Mouse (Mus musculus): ENCODE data around the gene Maoa.

Gene Maoa

GRCm38 (mm10) chrX:16619034-16619929 is at the start of gene Maoa:
Maoa (plus strand) TSS chrX:16619698.
- DNase-seq (ENCODE audit: low read depth, low spot score): peak; percentile 90

GRCm38 (mm10) chrX:16618225-16619033 is 1.1 kb upstream of the Maoa start:
- DNase-seq (ENCODE audit: low read depth, low spot score): peak; percentile 85

GRCm38 (mm10) chrX:16656511-16656910 is 37.0 kb downstream of the Maoa start:
- no peak for DNase-seq (ENCODE audit: low read depth, low spot score)

- no peak for DNase-seq (ENCODE audit: low read depth, low spot score)
Measured at GRCm38 (mm10) chrX:16706094-16706493, 86.6 kb downstream of the Maoa start.

GRCm38 (mm10) chrX:16714033-16714432 is 94.5 kb downstream of the Maoa start:
- no peak for DNase-seq (ENCODE audit: low read depth, low spot score)

Measured in R1 (cell line).